Mouse (Mus musculus) limb, embryonic 13.5 days (tissue): ENCODE measurements around the gene Hkdc1. TPM values are rescaled to one million over a fixed set of nuclear protein-coding genes. Genes with fewer than 3 reads are reported as not detected.
A peak's percentile ranks its signal among the peaks of the same experiment; 100 is the strongest.

Experiments used
- ATAC-seq: fragments of 200-750 bp; cut with Nextera tagmentation; 2 replicates; pipeline ENCODE4 v1.8.0; 2017; ENCODE audit warnings: low read depth, moderate number of reproducible peaks, moderate TSS enrichment; ENCODE audit not compliant: low FRiP score
- H3K27ac ChIP-seq: fragments of 300-500 bp; sonication (generic); 2 replicates; pipeline ENCODE4 v1.5.1; 2015; ENCODE audit warnings: inconsistent platforms, mild to moderate bottlenecking, moderate library complexity
- H3K27me3 ChIP-seq: fragments of 300-500 bp; sonication (generic); 2 replicates; pipeline ENCODE4 v1.6.1; 2015; ENCODE audit warnings: mild to moderate bottlenecking, inconsistent platforms
- H3K36me3 ChIP-seq: fragments of 300-500 bp; sonication (generic); 2 replicates; pipeline ENCODE4 v1.6.1; 2015; ENCODE audit warnings: inconsistent platforms, mild to moderate bottlenecking, moderate library complexity
- H3K4me1 ChIP-seq: fragments of 300-500 bp; sonication (generic); 2 replicates; pipeline ENCODE4 v1.6.1; 2015; ENCODE audit warnings: inconsistent platforms
- H3K4me2 ChIP-seq: fragments of 300-500 bp; sonication (generic); replicated peaks from 2 replicates; pipeline ENCODE4 v1.6.1; 2015; ENCODE audit warnings: inconsistent platforms, mild to moderate bottlenecking, moderate library complexity
- H3K4me3 ChIP-seq: fragments of 300-500 bp; sonication (generic); 2 replicates; pipeline ENCODE4 v1.5.1; 2015; ENCODE audit warnings: moderate library complexity, mild to moderate bottlenecking, inconsistent platforms
- H3K9ac ChIP-seq: fragments of 300-500 bp; sonication (generic); 2 replicates; pipeline ENCODE4 v1.6.1; 2015; ENCODE audit warnings: mild to moderate bottlenecking, inconsistent platforms
- H3K9me3 ChIP-seq: fragments of 300-500 bp; sonication (generic); 2 replicates; pipeline ENCODE4 v1.6.1; 2016; ENCODE audit warnings: inconsistent platforms
- WGBS: fragments of 180-500 bp; shearing (Covaris S2); methylation state at CpG from one replicate; pipeline ENCODE4 v1.1.7; 2015; 5-methylcytosine and 5-hydroxymethylcytosine counted together
- polyA plus RNA-seq: library from polyadenylated mRNA; unstranded; fragments of >200 nt; fragmentation: Nextera tagmentation; extraction: Ambion mirVana; gene quantifications from 2 replicates; pipeline ENCODE4 v1.2.1, GENCODE M21; 2015

Hkdc1 gene
- polyA plus RNA-seq, 1 experiment from 2014 or later: 4.1 TPM

DNA sequence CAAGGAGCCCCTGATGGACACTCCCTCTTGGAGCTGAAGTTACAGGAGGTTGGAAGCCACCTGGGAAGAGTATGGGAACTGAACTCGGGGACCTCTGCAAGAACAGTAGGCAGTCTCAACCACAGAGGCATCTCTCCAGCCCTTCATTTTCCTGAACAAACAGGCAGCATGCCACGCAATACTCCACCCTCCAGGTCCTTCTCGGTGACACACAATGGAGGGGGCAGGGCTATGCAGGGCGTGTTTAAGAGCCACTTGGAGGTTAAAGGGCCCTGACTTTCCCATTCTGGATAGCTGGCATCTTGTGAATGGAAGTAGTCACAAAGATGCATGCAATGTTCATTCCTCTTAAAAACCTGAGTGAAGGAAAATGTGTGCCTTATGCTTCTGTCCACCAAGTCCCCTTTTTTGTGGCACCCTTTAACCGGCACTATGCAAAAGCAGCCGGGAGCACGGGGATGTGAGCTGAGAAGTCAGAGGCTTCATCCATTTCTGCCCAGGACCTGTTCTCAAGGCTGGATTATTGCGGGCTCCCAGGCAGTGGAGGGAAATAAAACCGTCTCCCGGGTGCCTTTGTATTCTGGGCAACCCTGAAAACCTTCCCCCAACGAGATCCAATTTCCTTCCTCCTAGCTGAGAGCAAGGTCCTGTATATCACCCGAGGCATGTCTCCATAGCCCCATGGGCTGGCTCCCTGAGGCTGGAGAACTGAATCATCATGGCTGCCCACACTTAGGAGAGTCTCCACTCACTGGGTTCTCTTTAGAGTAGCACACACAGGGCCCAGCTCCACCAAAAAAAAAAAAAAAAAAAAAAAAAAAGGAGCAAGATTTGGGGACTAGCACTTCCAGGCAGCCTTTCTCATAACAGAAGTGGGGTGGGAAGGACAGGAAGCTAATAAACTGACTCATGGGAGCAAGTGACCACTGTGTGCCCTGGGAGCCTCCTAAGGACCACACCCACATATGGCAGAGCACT is 85.4 kb downstream of the Hkdc1 start:
- WGBS: 23% methylated on average over 12 of the region's 12 CpGs
- Histone ChIP-seq H3K9ac (0 out of 2 replicates have a peak overlapping the region, but pooled peaks have one; percentile 6), H3K27me3 (no peaks in the 10 kb centered on the region), H3K9me3 (no peaks in the 10 kb centered on the region), H3K36me3 (no peaks in the 10 kb centered on the region), H3K4me2 (peak overlapping the region; percentile 19; the same call in 1 of the 2 replicates), H3K4me1 (peaks cover 62% of the 10 kb centered on the region), H3K27ac (peak overlapping the region; percentile 80), H3K4me3 (no peak overlapping the region)
- no peak for ATAC-seq

DNA sequence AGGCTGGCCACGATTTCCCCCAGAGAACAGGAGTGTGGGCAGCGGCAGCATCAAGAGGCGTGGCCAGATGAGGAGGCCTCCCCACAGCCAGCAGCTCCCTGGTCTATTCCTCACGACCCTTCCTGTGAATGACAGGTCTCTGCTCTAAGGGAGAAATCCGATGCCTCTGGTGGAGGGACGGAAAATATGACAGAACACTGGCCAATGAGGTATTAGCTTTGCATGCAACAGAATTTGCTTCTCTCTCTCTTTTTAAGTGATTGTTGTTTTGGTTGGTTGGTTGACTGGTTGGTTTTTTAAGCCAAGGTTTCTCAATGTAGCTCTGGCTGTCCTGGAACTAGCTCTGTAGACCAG is 86.9 kb downstream of the Hkdc1 start:
- H3K36me3 ChIP-seq: no peaks in the 10 kb centered on the region
- no peaks in the 10 kb centered on the region for H3K9me3 ChIP-seq
- 18% methylated on average over 6 of the region's 6 CpGs for WGBS
- H3K4me1 ChIP-seq: peaks cover 56% of the 10 kb centered on the region
- H3K9ac ChIP-seq: no peak overlapping the region
- H3K4me3 ChIP-seq: no peak overlapping the region
- H3K27ac ChIP-seq: no peak overlapping the region; the same call in 1 of the 2 replicates
- no peak overlapping the region for H3K4me2 ChIP-seq
- H3K27me3 ChIP-seq: no peaks in the 10 kb centered on the region
- no peak for ATAC-seq

DNA sequence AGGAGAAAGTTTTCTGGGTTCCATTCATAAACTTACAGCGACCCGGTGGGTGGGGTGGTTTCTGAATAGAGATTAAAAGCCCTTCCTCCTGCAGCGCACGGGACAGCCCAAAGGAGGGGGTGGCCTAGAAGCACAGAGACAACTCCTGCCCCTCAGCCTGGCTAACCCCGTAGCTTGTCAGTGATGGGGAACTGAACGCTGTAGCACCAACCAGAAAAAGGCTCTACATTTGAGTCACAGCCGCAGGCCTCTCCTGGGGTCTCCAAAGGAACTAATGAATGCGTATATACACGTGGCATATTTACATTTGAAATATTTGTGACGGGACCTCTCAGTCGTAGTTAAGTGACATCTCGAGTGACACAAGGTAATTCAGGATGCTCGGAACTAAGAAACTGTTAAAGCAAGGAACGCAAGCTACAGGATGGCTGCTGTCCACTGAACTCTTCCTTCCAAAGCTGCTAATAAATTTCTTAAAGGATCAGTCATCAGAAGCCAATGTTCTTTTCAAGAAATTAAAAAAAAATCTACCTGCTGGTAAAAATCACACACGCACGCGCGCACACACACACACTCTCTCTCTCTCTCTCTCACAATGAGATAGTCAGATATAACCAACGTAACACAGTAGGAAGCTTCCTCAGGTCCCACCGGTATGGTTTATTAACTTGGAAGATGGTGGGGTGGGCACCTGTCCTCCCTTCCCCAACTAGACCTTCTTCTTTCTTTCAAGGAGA is 87.4 kb downstream of the Hkdc1 start:
- no peaks in the 10 kb centered on the region for H3K27me3 ChIP-seq
- H3K4me3 ChIP-seq: no peak overlapping the region
- H3K4me1 ChIP-seq: peaks cover 56% of the 10 kb centered on the region
- no peaks in the 10 kb centered on the region for H3K9me3 ChIP-seq
- no peak for ATAC-seq
- no peak overlapping the region for H3K4me2 ChIP-seq
- H3K36me3 ChIP-seq: no peaks in the 10 kb centered on the region
- H3K9ac ChIP-seq: no peak overlapping the region
- no peak overlapping the region for H3K27ac ChIP-seq
- 63% methylated on average over 20 of the region's 20 CpGs for WGBS

DNA sequence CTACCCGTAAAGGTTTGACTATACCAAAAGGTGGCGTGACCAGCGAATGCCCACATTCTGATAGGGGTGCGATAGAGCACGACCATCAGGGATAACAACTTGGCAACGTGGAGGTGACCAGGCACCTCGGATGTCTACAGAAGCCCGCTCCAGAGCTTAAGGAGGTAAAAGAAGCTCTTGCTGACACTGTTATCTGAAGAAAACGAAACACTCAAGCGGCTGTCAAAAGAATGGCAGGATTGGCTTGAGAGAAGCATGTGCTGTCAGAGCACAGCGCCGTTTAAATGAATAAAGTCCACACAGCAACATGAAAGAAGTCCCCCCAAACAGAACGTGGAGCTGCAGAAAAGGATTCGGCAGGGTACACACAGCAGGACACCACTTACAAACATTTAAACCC is 89.0 kb downstream of the Hkdc1 start:
- H3K4me3 ChIP-seq: no peak overlapping the region
- H3K9me3 ChIP-seq: no peaks in the 10 kb centered on the region
- no peaks in the 10 kb centered on the region for H3K36me3 ChIP-seq
- no peak for ATAC-seq
- H3K4me2 ChIP-seq: no peak overlapping the region
- peaks cover 42% of the 10 kb centered on the region for H3K4me1 ChIP-seq
- H3K27me3 ChIP-seq: no peaks in the 10 kb centered on the region
- no peak overlapping the region for H3K9ac ChIP-seq
- H3K27ac ChIP-seq: no peak overlapping the region
- WGBS: 81% methylated on average over 14 of the region's 14 CpGs

Other genes with a start within 250 kb of the Hkdc1 start
- gene Tspan15, start 191.2 kb downstream of the Hkdc1 start, polyA plus RNA-seq: 15.5 and 15.6 TPM in 2 replicates
- gene Tacr2, start 170.1 kb downstream of the Hkdc1 start, polyA plus RNA-seq: not detected in 2 replicates
- gene Hk1, start 42.6 kb downstream of the Hkdc1 start, polyA plus RNA-seq: 40.1 and 44.7 TPM in 2 replicates
- gene 4930507D05Rik, start 27.0 kb upstream of the Hkdc1 start, polyA plus RNA-seq: 0.39 and 0.42 TPM in 2 replicates
- 25.4 and 25.6 TPM in 2 replicates for gene Supv3l1, start 27.2 kb upstream of the Hkdc1 start, polyA plus RNA-seq
- 72.5 and 74.9 TPM in 2 replicates for gene Vps26a, start 64.3 kb upstream of the Hkdc1 start, polyA plus RNA-seq
- gene Srgn, start 105.0 kb upstream of the Hkdc1 start, polyA plus RNA-seq: 10.0 and 11.9 TPM in 2 replicates
- gene Kif1bp, start 156.0 kb upstream of the Hkdc1 start, polyA plus RNA-seq: 38.6 and 40.0 TPM in 2 replicates
- 23.5 and 23.6 TPM in 2 replicates for gene Ddx21, start 179.8 kb upstream of the Hkdc1 start, polyA plus RNA-seq
- 171 and 177 TPM in 2 replicates for gene Ddx50, start 228.7 kb upstream of the Hkdc1 start, polyA plus RNA-seq